Comparison of ENCODE assay signal across 23 mouse cellular contexts in genomic region chrX:141729570-141729969, GRCm38 (mm10). TPM values are rescaled to one million over a fixed set of nuclear protein-coding genes. Genes with fewer than 3 reads are reported as not detected.
DNase-seq lines count a peak whose midpoint lies in the region; ATAC-seq and TF ChIP-seq lines count a peak whose summit lies in the region.
"Had no signal": no experiment of that assay in that cellular context is flagged by ENCODE, and none has a peak within 500 bp of the region (broad histone marks: within the 10 kb centered on the region; RNA-seq: fewer than 3 reads in every experiment).

No protein-coding gene starts in this region.

- H3K4me1 ChIP-seq in forebrain, embryonic 14.5 days (ENCODE audit: control insufficient read depth, insufficient read depth, low read length), result no peaks in the 10 kb centered on the region
- peaks cover 10% of the 10 kb centered on the region; the same call in 1 of the 2 replicates for H3K4me1 ChIP-seq in forebrain, embryonic 15.5 days
- H3K4me1 ChIP-seq: embryonic facial prominence, embryonic 13.5 days had no signal

- peak; percentile 41 for DNase-seq in forebrain, embryonic 14.5 days (ENCODE audit: low spot score)
- peak; percentile 36 for DNase-seq in Muller cell, postnatal 12 days (ENCODE audit: inconsistent ontology term)
- peak; percentile 45 for DNase-seq in brain, embryonic 14.5 days (ENCODE audit: low read depth)
- peak; percentile 70 for DNase-seq in retina, postnatal 1 day
- no peak for DNase-seq in embryo, embryonic 9.5 days (ENCODE audit: extremely low spot score)
- no peak for DNase-seq in left cerebral cortex, postnatal 25 days (ENCODE audit: low spot score in 2 of 2)
- DNase-seq: adrenal gland, adult 2 months; adrenal gland, postnatal 10 days; adrenal gland, postnatal 25 days; cerebellum, adult 11-12 months; cerebellum, adult 2 months; cerebellum, adult 9-10 months; cerebellum, postnatal 10 days; cerebellum, postnatal 25 days had no signal

- no peak overlapping the region for H3K4me2 ChIP-seq in forebrain, embryonic 14.5 days (ENCODE audit: low read length)
- no peak overlapping the region for H3K4me2 ChIP-seq in forebrain, embryonic 15.5 days (replicated peaks)
- H3K4me2 ChIP-seq: embryonic facial prominence, embryonic 13.5 days; embryonic facial prominence, embryonic 15.5 days had no signal

- H3K4me3 ChIP-seq in forebrain, embryonic 14.5 days (ENCODE audit: low read depth, low read length), result no peak overlapping the region
- H3K4me3 ChIP-seq in forebrain, embryonic 15.5 days, result no peak overlapping the region
- H3K4me3 ChIP-seq: embryonic facial prominence, embryonic 13.5 days; embryonic facial prominence, embryonic 15.5 days; erythroblast, embryonic 14.5 days; forebrain, embryonic 10.5 days had no signal

- no peaks in the 10 kb centered on the region for H3K9me3 ChIP-seq in forebrain, embryonic 14.5 days (replicated peaks; ENCODE audit: control insufficient read depth, low read length)
- no peaks in the 10 kb centered on the region for H3K9me3 ChIP-seq in forebrain, embryonic 15.5 days
- H3K9me3 ChIP-seq: embryonic facial prominence, embryonic 13.5 days; embryonic facial prominence, embryonic 15.5 days; forebrain, embryonic 10.5 days had no signal

- no peaks in the 10 kb centered on the region for H3K36me3 ChIP-seq in forebrain, embryonic 14.5 days (ENCODE audit: control insufficient read depth, insufficient read depth, low read length)
- no peaks in the 10 kb centered on the region for H3K36me3 ChIP-seq in forebrain, embryonic 15.5 days
- H3K36me3 ChIP-seq: embryonic facial prominence, embryonic 13.5 days; embryonic facial prominence, embryonic 15.5 days; forebrain, embryonic 10.5 days had no signal

- ATAC-seq in forebrain, embryonic 14.5 days, result 0 out of 2 replicates have a peak, but pooled peaks have one; percentile 38
- no peak for ATAC-seq in forebrain, embryonic 15.5 days (replicated peaks)
- ATAC-seq: activated CD4-positive, CD25-positive, alpha-beta regulatory T cell, adult 4 months; Patski had no signal

- H3K27ac ChIP-seq in forebrain, embryonic 14.5 days (ENCODE audit: low read depth, low read length), result no peak overlapping the region
- no peak overlapping the region for H3K27ac ChIP-seq in forebrain, embryonic 15.5 days (replicated peaks)
- H3K27ac ChIP-seq: embryonic facial prominence, embryonic 13.5 days; embryonic facial prominence, embryonic 15.5 days; forebrain, embryonic 10.5 days had no signal

- TF ChIP-seq POLR2A in brain, embryonic 14.5 days (IDR thresholded peaks at IDR 0.05; ENCODE audit: borderline replicate concordance, extremely low read depth, insufficient read depth, insufficient read length, poor library complexity, severe bottlenecking), result no peak

- H3K9ac ChIP-seq in forebrain, embryonic 14.5 days (ENCODE audit: low read length), result no peak overlapping the region
- H3K9ac ChIP-seq in forebrain, embryonic 15.5 days (replicated peaks), result no peak overlapping the region
- H3K9ac ChIP-seq: embryonic facial prominence, embryonic 13.5 days; embryonic facial prominence, embryonic 15.5 days had no signal

- 0 out of 2 replicates have a peak, but pooled peaks cover 3% of the 10 kb centered on the region for H3K27me3 ChIP-seq in forebrain, embryonic 14.5 days (replicated peaks; ENCODE audit: control insufficient read depth, insufficient read depth, low read length)
- peaks cover 12% of the 10 kb centered on the region for H3K27me3 ChIP-seq in forebrain, embryonic 15.5 days

- 46% methylated on average over 5 of the region's 5 CpGs for WGBS in forebrain, embryonic 14.5 days
- WGBS in forebrain, embryonic 15.5 days, result 29% methylated on average over 5 of the region's 5 CpGs

- intact Hi-C loops in left cerebral cortex, postnatal 25 days (cut with DNase I), result no loop called here

- no peak for TF ChIP-seq CTCF in brain, embryonic 14.5 days (IDR thresholded peaks at IDR 0.05; ENCODE audit: borderline replicate concordance, extremely low read depth, insufficient read depth, insufficient read length)

RNA-seq across cellular contexts. Expression of gene Irs4, which starts 4.5 kb away (rescaled TPM):
- 1.5 and 1.9 TPM in 2 replicates for polyA plus RNA-seq in forebrain, embryonic 14.5 days (2014; fragmentation: Nextera tagmentation; extraction: Ambion mirVana)
- 0.83 and 1.2 TPM in 2 replicates for polyA plus RNA-seq in forebrain, embryonic 15.5 days (2015; fragmentation: Nextera tagmentation; extraction: Ambion mirVana)
- 1.9 and 2.9 TPM in 2 replicates for polyA plus RNA-seq in brain, embryonic 14.5 days (2012; rRNA removed)
- 1 to 10 TPM in 1 of 2 experiments, under 1 TPM in 1; 0.76 to 1.1 TPM for total RNA-seq in left cerebral cortex, postnatal 25 days (2021)
- total RNA-seq: adrenal gland, adult 2 months; adrenal gland, postnatal 25 days; MEL had no signal
- polyA plus RNA-seq: activated CD4-positive, CD25-positive, alpha-beta regulatory T cell, adult 4 months; adrenal gland, adult 2 months; C2C12; erythroblast, embryonic 14.5 days had no signal

Comparison
In these comparisons a context has a peak if more than half of its experiments do, and no peak if none do; other contexts are left out.
1. DNase-seq: peak in forebrain, embryonic 14.5 days (single experiment), Muller cell, postnatal 12 days (single experiment), brain, embryonic 14.5 days (single experiment) and retina, postnatal 1 day (single experiment); none in embryo, embryonic 9.5 days (single experiment) and left cerebral cortex, postnatal 25 days (0 of 2).